Comparison of ENCODE assay signal across 10 mouse cellular contexts in the genomic region with DNA sequence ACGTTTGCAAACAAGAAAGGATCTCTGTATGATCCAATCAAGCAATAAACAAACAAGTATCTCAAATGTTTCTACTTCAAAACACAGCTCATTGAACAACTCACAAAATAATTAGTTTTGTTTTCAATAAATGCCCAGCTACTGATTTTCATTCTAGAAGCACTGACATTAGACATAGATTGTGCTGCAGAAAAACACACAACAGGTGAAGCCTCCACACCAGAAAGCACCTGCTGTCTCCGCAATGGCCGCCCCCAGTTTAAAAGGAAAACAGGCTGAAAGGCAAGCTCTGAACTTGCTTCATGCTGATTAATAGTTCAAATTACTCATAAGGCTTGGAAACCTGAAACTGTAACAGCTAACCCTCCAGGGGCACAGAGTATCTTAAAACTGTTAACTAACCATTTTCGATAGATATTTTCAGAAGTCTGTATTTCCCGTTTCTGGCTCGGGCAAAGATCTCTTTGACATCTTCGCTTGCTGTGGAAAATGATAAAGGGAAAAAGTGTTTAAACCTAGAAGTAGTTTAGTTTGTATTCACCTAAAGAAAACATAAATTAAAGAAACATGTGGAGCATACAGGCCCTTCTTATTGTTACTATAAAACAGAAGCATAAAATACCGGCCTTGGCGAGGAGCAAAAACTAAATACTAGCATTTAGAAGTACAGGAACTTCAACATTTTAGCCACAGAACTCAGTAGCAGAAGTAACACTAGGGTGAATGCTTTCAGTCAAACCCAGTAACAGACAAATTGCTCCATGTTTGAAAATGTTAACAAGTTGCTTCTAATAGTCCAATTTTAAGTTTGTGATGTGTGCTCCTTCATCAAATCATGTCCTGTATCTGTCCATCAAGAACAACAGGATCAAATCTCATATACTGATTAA. TPM values are rescaled to one million over a fixed set of nuclear protein-coding genes. Genes with fewer than 3 reads are reported as not detected.
DNase-seq lines count a peak whose midpoint lies in the region; ATAC-seq and TF ChIP-seq lines count a peak whose summit lies in the region.
"Had no signal": no experiment of that assay in that cellular context is flagged by ENCODE, and none has a peak within 500 bp of the region (broad histone marks: within the 10 kb centered on the region; RNA-seq: fewer than 3 reads in every experiment).

No protein-coding gene starts in this region.

- H3K4me3 ChIP-seq in heart, embryonic 16.5 days (ENCODE audit: low read length) = no peak overlapping the region
- peak overlapping the region; percentile 98 for H3K4me3 ChIP-seq in G1E (ENCODE audit: low read depth, low read length)
- H3K4me3 ChIP-seq in hindbrain, embryonic 14.5 days (replicated peaks; ENCODE audit: low read length) = peak overlapping the region; percentile 75; the same call in 1 of the 2 replicates
- H3K4me3 ChIP-seq in midbrain, embryonic 13.5 days (replicated peaks) = peak overlapping the region; percentile 93; the same call in 1 of the 2 replicates

- DNase-seq in heart, adult 18-20 months = no peak
- no peak for DNase-seq in G1E (ENCODE audit: low spot score)
- no peak for DNase-seq in hindbrain, embryonic 14.5 days (ENCODE audit: low spot score)
- no peak for DNase-seq in spleen, adult 12 weeks (ENCODE audit: low spot score)
- DNase-seq in cerebellum, postnatal 25 days = no peak
- DNase-seq in gastrocnemius, postnatal 25 days = no peak
- DNase-seq: cerebellum, adult 8-10 months; thymus, postnatal 25 days had no signal

- H3K9ac ChIP-seq in heart, embryonic 16.5 days (ENCODE audit: low read length) = peak overlapping the region; percentile 91
- H3K9ac ChIP-seq in hindbrain, embryonic 14.5 days = no peak overlapping the region; the same call in 1 of the 2 replicates
- no peak overlapping the region for H3K9ac ChIP-seq in midbrain, embryonic 13.5 days (replicated peaks)

- H3K36me3 ChIP-seq in heart, embryonic 16.5 days (ENCODE audit: control insufficient read depth, insufficient read depth) = peaks cover 28% of the 10 kb centered on the region
- peaks cover 35% of the 10 kb centered on the region for H3K36me3 ChIP-seq in G1E (replicated peaks)
- H3K36me3 ChIP-seq in hindbrain, embryonic 14.5 days (replicated peaks; ENCODE audit: control insufficient read depth, insufficient read depth) = peaks cover 31% of the 10 kb centered on the region
- H3K36me3 ChIP-seq in midbrain, embryonic 13.5 days = peaks cover 29% of the 10 kb centered on the region

- WGBS in heart, embryonic 16.5 days = 86% methylated on average over 9 of the region's 9 CpGs
- WGBS in hindbrain, embryonic 14.5 days = 89% methylated on average over 9 of the region's 9 CpGs
- 92% methylated on average over 9 of the region's 9 CpGs for WGBS in midbrain, embryonic 13.5 days

- H3K4me2 ChIP-seq in heart, embryonic 16.5 days (ENCODE audit: low read depth, low read length) = peak overlapping the region; percentile 28; the same call in 1 of the 2 replicates
- H3K4me2 ChIP-seq in hindbrain, embryonic 14.5 days (replicated peaks) = peak overlapping the region; percentile 81
- peak overlapping the region; percentile 20; the same call in 1 of the 2 replicates for H3K4me2 ChIP-seq in midbrain, embryonic 13.5 days (replicated peaks)

- TF ChIP-seq CTCF in G1E (IDR thresholded peaks at IDR 0.05; ENCODE audit: low read depth, low read length) = no peak

- H3K27me3 ChIP-seq in heart, embryonic 16.5 days (ENCODE audit: control insufficient read depth, insufficient read depth, low read length) = no peaks in the 10 kb centered on the region
- H3K27me3 ChIP-seq in G1E (ENCODE audit: insufficient read depth, low read length) = no peaks in the 10 kb centered on the region
- H3K27me3 ChIP-seq in hindbrain, embryonic 14.5 days (ENCODE audit: control insufficient read depth, insufficient read depth, low read length) = no peaks in the 10 kb centered on the region
- no peaks in the 10 kb centered on the region for H3K27me3 ChIP-seq in midbrain, embryonic 13.5 days

- peaks cover 7% of the 10 kb centered on the region for H3K4me1 ChIP-seq in heart, embryonic 16.5 days (ENCODE audit: control insufficient read depth, insufficient read depth, low read length)
- peaks cover 7% of the 10 kb centered on the region for H3K4me1 ChIP-seq in G1E (ENCODE audit: insufficient read depth, low read depth, low read length)
- peaks cover 17% of the 10 kb centered on the region for H3K4me1 ChIP-seq in hindbrain, embryonic 14.5 days (replicated peaks; ENCODE audit: control insufficient read depth, insufficient read depth, low read length)
- H3K4me1 ChIP-seq in midbrain, embryonic 13.5 days (replicated peaks) = peaks cover 21% of the 10 kb centered on the region

- ATAC-seq in heart, embryonic 16.5 days (replicated peaks; ENCODE audit: extremely low read depth, insufficient read depth, low FRiP score) = no peak
- no peak for ATAC-seq in G1E (ENCODE audit: extremely low read depth, insufficient number of reproducible peaks, low FRiP score, poor library complexity, severe bottlenecking)
- no peak for ATAC-seq in hindbrain, embryonic 14.5 days (ENCODE audit: low FRiP score)
- ATAC-seq in midbrain, embryonic 13.5 days = no peak

- no peaks in the 10 kb centered on the region for H3K9me3 ChIP-seq in heart, embryonic 16.5 days (replicated peaks; ENCODE audit: control insufficient read depth, low read length)
- H3K9me3 ChIP-seq in G1E (replicated peaks) = no peaks in the 10 kb centered on the region
- no peaks in the 10 kb centered on the region for H3K9me3 ChIP-seq in hindbrain, embryonic 14.5 days (ENCODE audit: control insufficient read depth, low read length)
- no peaks in the 10 kb centered on the region for H3K9me3 ChIP-seq in midbrain, embryonic 13.5 days

- no peak overlapping the region for H3K27ac ChIP-seq in heart, embryonic 16.5 days (ENCODE audit: low read length)
- no peak overlapping the region for H3K27ac ChIP-seq in hindbrain, embryonic 14.5 days
- H3K27ac ChIP-seq in midbrain, embryonic 13.5 days = no peak overlapping the region

RNA-seq across cellular contexts. Expression of gene Twf1, which starts 1.6 kb away (rescaled TPM):
- 41.9 and 44.7 TPM in 2 replicates for polyA plus RNA-seq in heart, embryonic 16.5 days (2015; fragmentation: Nextera tagmentation; extraction: Ambion mirVana)
- total RNA-seq in heart, adult 18-20 months (2021) = 10 to 100 TPM; 14.2 to 18.0 TPM
- total RNA-seq in G1E (2014; fragmentation: Nextera tagmentation) = 45.6 and 47.5 TPM in 2 replicates
- total RNA-seq in G1E (2017) = 25.4 and 28.9 TPM in 2 replicates
- polyA plus RNA-seq in G1E (2012) = 3.9 and 6.6 TPM in 2 replicates
- 80.3 and 85.3 TPM in 2 replicates for polyA plus RNA-seq in hindbrain, embryonic 14.5 days (2014; fragmentation: Nextera tagmentation; extraction: Ambion mirVana)
- polyA plus RNA-seq in midbrain, embryonic 13.5 days (2015; fragmentation: Nextera tagmentation; extraction: Ambion mirVana) = 97.1 and 103 TPM in 2 replicates
- total RNA-seq in gastrocnemius, postnatal 25 days (2021) = 10 to 100 TPM in 1 of 2 experiments, 1 to 10 TPM in 1; 9.6 to 10.5 TPM

RNA-seq across cellular contexts. Expression of gene Tmem117, which starts 41.0 kb away (rescaled TPM):
- 2.5 and 2.6 TPM in 2 replicates for polyA plus RNA-seq in heart, embryonic 16.5 days (2015; fragmentation: Nextera tagmentation; extraction: Ambion mirVana)
- total RNA-seq in heart, adult 18-20 months (2021) = 10 to 100 TPM; 12.0 to 12.9 TPM
- total RNA-seq in G1E (2014; fragmentation: Nextera tagmentation) (not detected in 2 replicates), G1E (2017) (0.16 and 0.29 TPM in 2 replicates)
- not detected in 2 replicates for polyA plus RNA-seq in G1E (2012)
- polyA plus RNA-seq in hindbrain, embryonic 14.5 days (2014; fragmentation: Nextera tagmentation; extraction: Ambion mirVana) = 16.1 and 16.9 TPM in 2 replicates
- polyA plus RNA-seq in midbrain, embryonic 13.5 days (2015; fragmentation: Nextera tagmentation; extraction: Ambion mirVana) = 3.3 and 3.8 TPM in 2 replicates
- total RNA-seq in gastrocnemius, postnatal 25 days (2021) = 10 to 100 TPM; 18.2 to 22.8 TPM

RNA-seq across cellular contexts. Expression of gene Irak4, which starts 44.6 kb away (rescaled TPM):
- 5.4 and 5.6 TPM in 2 replicates for polyA plus RNA-seq in heart, embryonic 16.5 days (2015; fragmentation: Nextera tagmentation; extraction: Ambion mirVana)
- 1 to 10 TPM; 4.1 to 5.7 TPM for total RNA-seq in heart, adult 18-20 months (2021)
- total RNA-seq in G1E (2014; fragmentation: Nextera tagmentation) = 10.4 and 15.5 TPM in 2 replicates
- total RNA-seq in G1E (2017) = 14.5 and 15.0 TPM in 2 replicates
- 6.2 and 7.9 TPM in 2 replicates for polyA plus RNA-seq in G1E (2012)
- 1.4 and 1.5 TPM in 2 replicates for polyA plus RNA-seq in hindbrain, embryonic 14.5 days (2014; fragmentation: Nextera tagmentation; extraction: Ambion mirVana)
- 1.8 and 2.1 TPM in 2 replicates for polyA plus RNA-seq in midbrain, embryonic 13.5 days (2015; fragmentation: Nextera tagmentation; extraction: Ambion mirVana)
- 1 to 10 TPM; 3.0 to 3.8 TPM for total RNA-seq in gastrocnemius, postnatal 25 days (2021)

RNA-seq across cellular contexts. Expression of gene Pus7l, which starts 44.7 kb away (rescaled TPM):
- polyA plus RNA-seq in heart, embryonic 16.5 days (2015; fragmentation: Nextera tagmentation; extraction: Ambion mirVana) = 4.9 and 5.6 TPM in 2 replicates
- total RNA-seq in heart, adult 18-20 months (2021) = 1 to 10 TPM; 1.5 to 1.9 TPM
- 19.2 and 20.0 TPM in 2 replicates for total RNA-seq in G1E (2014; fragmentation: Nextera tagmentation)
- 11.6 and 11.7 TPM in 2 replicates for total RNA-seq in G1E (2017)
- polyA plus RNA-seq in G1E (2012) = 4.9 and 5.6 TPM in 2 replicates
- polyA plus RNA-seq in hindbrain, embryonic 14.5 days (2014; fragmentation: Nextera tagmentation; extraction: Ambion mirVana) = 6.5 and 6.7 TPM in 2 replicates
- polyA plus RNA-seq in midbrain, embryonic 13.5 days (2015; fragmentation: Nextera tagmentation; extraction: Ambion mirVana) = 5.2 and 5.3 TPM in 2 replicates
- total RNA-seq in gastrocnemius, postnatal 25 days (2021) = 1 to 10 TPM; 1.1 to 1.5 TPM

Comparison
In these comparisons a context has a peak if more than half of its experiments do, and no peak if none do; other contexts are left out.
1. H3K4me2 ChIP-seq: peak in every context shown above with its lines; median percentile 81 in hindbrain, embryonic 14.5 days; 28 in heart, embryonic 16.5 days; 20 in midbrain, embryonic 13.5 days.